ENCODE assay signal across 11 mouse cellular contexts in genomic region chr11:90255687-90256086, GRCm38 (mm10). TPM values are rescaled to one million over a fixed set of nuclear protein-coding genes. Genes with fewer than 3 reads are reported as not detected.
A peak's percentile ranks its signal among the peaks of the same experiment; 100 is the strongest.
DNase-seq lines count a peak whose midpoint lies in the region; ATAC-seq and TF ChIP-seq lines count a peak whose summit lies in the region.
"Had no signal": no experiment of that assay in that cellular context is flagged by ENCODE, and none has a peak within 500 bp of the region (broad histone marks: within the 10 kb centered on the region; RNA-seq: fewer than 3 reads in every experiment).

No protein-coding gene starts in this region.

- H3K27ac ChIP-seq in gastrocnemius, adult 2 months = peak overlapping the region; percentile 88
- H3K27ac ChIP-seq in stomach, postnatal 0 days (replicated peaks) = peak overlapping the region; percentile 69
- no peak overlapping the region for H3K27ac ChIP-seq in midbrain, embryonic 11.5 days (ENCODE audit: low read depth, low read length)

- no peak overlapping the region for H3K9ac ChIP-seq in stomach, postnatal 0 days (ENCODE audit: low read length)
- H3K9ac ChIP-seq in midbrain, embryonic 11.5 days (ENCODE audit: low read length) = no peak overlapping the region

- no peaks in the 10 kb centered on the region for H3K27me3 ChIP-seq in stomach, postnatal 0 days (ENCODE audit: control insufficient read depth, insufficient read depth, low read length)
- H3K27me3 ChIP-seq in midbrain, embryonic 11.5 days (ENCODE audit: control insufficient read depth, insufficient read depth, low read length) = no peaks in the 10 kb centered on the region

- H3K4me2 ChIP-seq in stomach, postnatal 0 days (replicated peaks; ENCODE audit: low read depth) = no peak overlapping the region
- no peak overlapping the region for H3K4me2 ChIP-seq in midbrain, embryonic 11.5 days

- TF ChIP-seq CTCF in gastrocnemius, adult 2 months (IDR thresholded peaks at IDR 0.05) = no peak
- no peak for TF ChIP-seq CTCF in stomach, postnatal 0 days (IDR thresholded peaks at IDR 0.05; ENCODE audit: low read depth)

- H3K4me3 ChIP-seq in gastrocnemius, adult 2 months = peak overlapping the region; percentile 55
- H3K4me3 ChIP-seq in stomach, postnatal 0 days (ENCODE audit: low read depth, low read length) = no peak overlapping the region
- H3K4me3 ChIP-seq in midbrain, embryonic 11.5 days (ENCODE audit: low read depth, low read length) = no peak overlapping the region

- peak; percentile 59; the same call in 1 of the 2 replicates for ATAC-seq in stomach, postnatal 0 days (ENCODE audit: low FRiP score, low TSS enrichment)
- no peak for ATAC-seq in midbrain, embryonic 11.5 days (ENCODE audit: low FRiP score)
- ATAC-seq: CD4-positive, CD25-positive, alpha-beta regulatory T cell, adult 4 months had no signal

- DNase-seq in gastrocnemius, adult 2 months = peak; percentile 63
- no peak for DNase-seq in gastrocnemius, postnatal 14 days
- peak; percentile 69 for DNase-seq in right cerebral cortex, adult 18-20 months
- DNase-seq in right cerebral cortex, postnatal 4 days = no peak
- DNase-seq in heart, postnatal 25 days (ENCODE audit: low spot score) = peak; percentile 9
- peak; percentile 18 for DNase-seq in stomach, postnatal 0 days (ENCODE audit: low spot score)
- no peak for DNase-seq in midbrain, embryonic 11.5 days (ENCODE audit: low spot score, missing footprints)
- DNase-seq in ovary, postnatal 14 days (ENCODE audit: low spot score) = no peak
- DNase-seq: kidney, postnatal 14 days; thymus, postnatal 14 days had no signal

- 0 out of 2 replicates have a peak, but pooled peaks cover 3% of the 10 kb centered on the region for H3K4me1 ChIP-seq in stomach, postnatal 0 days (replicated peaks; ENCODE audit: control insufficient read depth, insufficient read depth)
- no peaks in the 10 kb centered on the region; the same call in 1 of the 2 replicates for H3K4me1 ChIP-seq in midbrain, embryonic 11.5 days (ENCODE audit: control insufficient read depth, insufficient read depth, low read length)

- TF ChIP-seq EP300 in stomach, postnatal 0 days (optimal IDR thresholded peaks at IDR 0.05) = no peak

- no peaks in the 10 kb centered on the region for H3K9me3 ChIP-seq in stomach, postnatal 0 days (ENCODE audit: control insufficient read depth, low read length)
- no peaks in the 10 kb centered on the region for H3K9me3 ChIP-seq in midbrain, embryonic 11.5 days (ENCODE audit: control insufficient read depth, low read length)

- WGBS in stomach, postnatal 0 days = 63% methylated on average over 6 of the region's 6 CpGs
- WGBS in midbrain, embryonic 11.5 days = 84% methylated on average over 6 of the region's 6 CpGs

- no peaks in the 10 kb centered on the region for H3K36me3 ChIP-seq in stomach, postnatal 0 days (ENCODE audit: control insufficient read depth, insufficient read depth, low read length)
- no peaks in the 10 kb centered on the region for H3K36me3 ChIP-seq in midbrain, embryonic 11.5 days (ENCODE audit: control insufficient read depth, insufficient read depth, low read length)

- intact Hi-C loops in gastrocnemius, adult 2 months (cut with DNase I) = no loop called here
- intact Hi-C loops in gastrocnemius, postnatal 14 days (cut with DNase I; ENCODE audit: low total_unique reads) = no loop called here
- intact Hi-C loops in heart, postnatal 25 days (cut with DNase I) = no loop called here

RNA-seq across cellular contexts. Expression of gene Mmd, which starts 6.4 kb away (rescaled TPM):
- 1 to 10 TPM; 9.2 to 9.5 TPM for total RNA-seq in gastrocnemius, adult 2 months (2021)
- 10 to 100 TPM in 1 of 2 experiments, 1 to 10 TPM in 1; 7.8 to 10.7 TPM for total RNA-seq in gastrocnemius, postnatal 14 days (2021)
- 10 to 100 TPM; 32.3 to 34.8 TPM for total RNA-seq in heart, postnatal 25 days (2021)
- polyA plus RNA-seq in stomach, postnatal 0 days (2015; fragmentation: Nextera tagmentation; extraction: Ambion mirVana) = 19.1 and 21.3 TPM in 2 replicates
- 48.1 and 51.9 TPM in 2 replicates for polyA plus RNA-seq in midbrain, embryonic 11.5 days (2014; fragmentation: Nextera tagmentation; extraction: Ambion mirVana)

Comparison
In these comparisons a context has a peak if more than half of its experiments do, and no peak if none do; other contexts are left out.
1. DNase-seq: peak in gastrocnemius, adult 2 months (single experiment), right cerebral cortex, adult 18-20 months (single experiment), heart, postnatal 25 days (single experiment) and stomach, postnatal 0 days (single experiment); none in gastrocnemius, postnatal 14 days (single experiment), right cerebral cortex, postnatal 4 days (single experiment), midbrain, embryonic 11.5 days (single experiment) and ovary, postnatal 14 days (single experiment).